Mouse (Mus musculus) c-Kit-positive CD71-negative TER-119-negative erythroid progenitor cells, embryonic 14.5 days (primary cell): ENCODE results near the gene Rab3a.

Source experiments
- DNase-seq: peaks from one replicate; pipeline ENCODE4 v3.0.0-alpha.2; 2013; ENCODE audit warnings: low read depth

Rab3a gene

DNA sequence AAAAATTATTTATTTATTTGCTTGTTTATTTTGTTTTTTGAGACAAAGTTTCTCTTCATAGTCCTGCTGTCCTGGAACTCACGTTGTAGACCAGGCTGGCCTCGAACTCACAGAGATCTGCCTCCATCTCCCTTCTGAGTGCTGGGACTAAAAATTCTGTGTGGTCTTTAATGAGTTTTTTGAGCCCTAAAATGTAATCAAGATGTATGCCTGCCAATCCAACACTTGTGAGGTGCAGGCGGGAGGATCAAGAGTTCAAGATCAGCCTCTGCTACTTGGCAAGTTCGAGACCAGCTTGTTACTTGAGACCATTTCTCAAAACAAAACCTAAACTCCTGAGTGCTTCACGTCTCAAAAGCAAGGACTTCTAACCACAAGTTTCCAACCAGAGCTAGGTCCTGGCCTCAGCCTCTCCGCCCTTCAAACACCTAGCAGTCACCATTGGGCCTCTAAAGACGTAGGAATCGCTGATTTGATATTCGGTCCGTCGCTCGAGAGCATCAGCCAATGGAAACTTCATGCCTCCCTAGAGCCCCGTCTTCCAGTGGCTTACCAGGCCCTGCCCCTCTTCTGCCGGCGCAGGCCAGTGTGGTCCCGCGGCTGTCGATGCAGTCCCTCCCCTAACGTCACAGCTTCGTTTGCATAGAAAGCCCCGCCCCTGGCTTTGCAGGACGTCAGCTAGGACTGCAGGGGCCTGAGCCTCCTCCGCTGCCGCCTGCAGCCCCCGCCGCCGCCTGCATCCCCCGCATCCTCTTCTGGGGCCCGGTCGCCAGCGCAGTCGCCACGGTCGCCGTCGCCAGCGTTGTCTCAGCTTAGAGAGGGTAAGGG lies at the start of gene Rab3a:
Gene Rab3a, plus strand, starts transcription at position 637 of the 828 bp plus-strand sequence.
- DNase-seq = peak; percentile 95

DNA sequence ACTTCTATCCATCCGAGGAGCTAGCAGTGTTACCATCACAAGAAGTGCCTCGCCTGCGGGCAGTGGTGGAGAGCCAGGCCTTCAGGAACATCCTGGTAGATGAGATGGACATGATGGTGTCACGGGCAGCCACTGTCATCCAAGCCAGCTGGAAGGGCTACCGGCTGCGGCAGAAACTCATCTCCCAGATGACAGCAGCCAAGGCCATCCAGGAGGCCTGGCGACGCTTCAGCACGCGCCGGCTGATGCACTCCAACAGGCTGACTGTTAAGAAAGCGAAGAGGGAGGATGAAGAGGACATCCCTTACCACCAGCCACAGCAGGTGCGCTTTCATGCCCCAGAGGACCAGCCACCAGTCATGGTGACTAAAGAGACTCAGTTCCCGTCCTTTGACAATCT lies 46.2 kb upstream of the Rab3a start:
- DNase-seq = no peak

DNA sequence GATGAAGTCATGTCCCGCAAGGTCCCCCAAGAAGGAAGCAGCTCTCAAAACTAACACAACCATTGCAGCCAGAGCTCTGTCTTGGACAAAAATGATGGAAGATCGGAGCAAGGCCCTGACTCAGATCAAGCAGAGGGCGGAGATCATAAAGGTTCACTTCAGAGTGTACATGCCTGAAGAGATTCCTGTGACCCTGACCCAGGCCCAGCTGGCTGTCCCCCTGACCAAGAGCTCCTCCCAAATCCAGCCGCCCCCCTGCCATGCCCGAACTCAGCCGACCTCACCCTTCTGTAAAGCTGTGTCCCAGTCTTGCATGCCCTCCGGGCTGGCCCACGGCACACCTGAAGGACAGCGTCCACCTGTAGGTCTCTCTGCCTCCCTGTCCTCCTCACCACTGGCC lies 44.7 kb upstream of the Rab3a start:
- no peak for DNase-seq

DNA sequence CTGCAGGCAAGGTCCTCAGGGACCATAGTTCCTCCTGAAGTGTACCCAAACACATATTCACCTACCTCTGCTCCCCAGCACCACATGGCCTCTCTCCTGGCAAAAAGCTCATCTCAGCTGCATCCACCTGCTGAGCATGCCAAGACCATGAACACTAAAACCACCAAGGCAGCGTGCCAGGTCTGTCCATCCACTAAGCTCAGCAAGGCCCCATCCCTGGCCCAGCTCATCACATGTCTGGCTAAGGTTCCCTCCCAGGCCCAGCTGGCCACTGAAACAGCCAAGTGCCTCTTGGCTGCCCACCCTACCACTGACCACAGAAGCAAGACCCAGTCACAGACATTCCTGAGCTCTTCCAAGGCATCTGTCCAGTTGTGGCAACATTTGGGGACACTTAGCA lies 44.2 kb upstream of the Rab3a start:
- DNase-seq = no peak

DNA sequence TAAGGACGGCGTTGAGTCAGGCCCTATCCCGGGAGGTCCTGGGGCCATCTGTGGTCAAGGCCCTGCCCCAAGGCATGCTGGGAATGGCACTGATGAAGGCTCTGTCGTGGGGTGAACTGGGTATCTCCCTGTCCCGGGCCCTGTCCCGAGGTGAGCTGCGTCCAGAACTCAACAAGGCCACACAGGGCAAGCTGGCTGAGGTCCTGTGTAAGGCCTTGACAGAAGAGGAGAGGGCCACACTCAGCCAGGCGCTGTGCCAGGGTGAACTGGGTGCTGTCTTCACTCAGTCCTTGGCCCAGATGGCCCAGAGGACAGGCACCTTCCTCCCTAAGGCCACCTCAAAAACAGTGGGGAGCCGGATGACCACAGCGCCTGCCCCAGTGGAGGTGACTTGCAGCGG lies 43.4 kb upstream of the Rab3a start:
- no peak for DNase-seq

DNA sequence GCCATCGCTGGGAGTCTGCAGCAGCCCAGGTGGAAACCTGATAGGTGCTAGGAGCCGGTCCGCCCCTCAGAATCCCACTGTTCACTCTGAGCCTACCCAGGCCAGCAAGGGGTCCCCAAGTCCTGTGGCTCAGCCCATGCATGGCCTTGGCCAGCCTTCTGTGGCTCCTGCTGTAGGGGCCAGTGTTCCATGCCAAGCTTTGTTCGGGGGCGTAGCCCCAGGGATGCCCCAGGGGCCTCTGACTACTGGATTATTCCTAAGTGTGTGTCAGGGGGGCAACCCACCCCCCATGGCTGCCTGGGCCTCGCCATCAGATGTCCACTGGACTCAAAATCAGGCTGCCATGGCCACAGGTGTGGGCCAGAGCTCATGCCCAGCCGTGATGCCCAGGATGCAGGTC lies 40.5 kb upstream of the Rab3a start:
- no peak for DNase-seq

DNA sequence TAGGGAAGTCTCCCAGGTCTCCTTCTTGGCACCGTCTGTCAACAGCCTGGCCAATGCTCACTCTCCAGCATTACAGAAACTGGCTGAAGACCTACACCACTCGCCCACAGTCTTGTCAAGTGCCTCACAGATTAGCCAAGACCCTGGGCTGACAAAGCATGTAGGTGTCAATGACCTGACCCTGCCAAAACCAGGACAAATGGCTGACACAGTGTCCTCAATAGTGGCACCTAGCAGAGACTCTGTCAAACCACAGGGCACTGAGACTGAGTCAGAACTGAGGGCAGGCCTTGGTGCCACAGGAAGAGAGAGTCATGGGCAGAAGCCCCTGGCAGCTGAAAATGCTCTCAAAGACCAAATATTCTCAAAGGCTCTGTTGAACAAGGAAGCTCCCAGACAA lies 39.4 kb upstream of the Rab3a start:
- DNase-seq = no peak

DNA sequence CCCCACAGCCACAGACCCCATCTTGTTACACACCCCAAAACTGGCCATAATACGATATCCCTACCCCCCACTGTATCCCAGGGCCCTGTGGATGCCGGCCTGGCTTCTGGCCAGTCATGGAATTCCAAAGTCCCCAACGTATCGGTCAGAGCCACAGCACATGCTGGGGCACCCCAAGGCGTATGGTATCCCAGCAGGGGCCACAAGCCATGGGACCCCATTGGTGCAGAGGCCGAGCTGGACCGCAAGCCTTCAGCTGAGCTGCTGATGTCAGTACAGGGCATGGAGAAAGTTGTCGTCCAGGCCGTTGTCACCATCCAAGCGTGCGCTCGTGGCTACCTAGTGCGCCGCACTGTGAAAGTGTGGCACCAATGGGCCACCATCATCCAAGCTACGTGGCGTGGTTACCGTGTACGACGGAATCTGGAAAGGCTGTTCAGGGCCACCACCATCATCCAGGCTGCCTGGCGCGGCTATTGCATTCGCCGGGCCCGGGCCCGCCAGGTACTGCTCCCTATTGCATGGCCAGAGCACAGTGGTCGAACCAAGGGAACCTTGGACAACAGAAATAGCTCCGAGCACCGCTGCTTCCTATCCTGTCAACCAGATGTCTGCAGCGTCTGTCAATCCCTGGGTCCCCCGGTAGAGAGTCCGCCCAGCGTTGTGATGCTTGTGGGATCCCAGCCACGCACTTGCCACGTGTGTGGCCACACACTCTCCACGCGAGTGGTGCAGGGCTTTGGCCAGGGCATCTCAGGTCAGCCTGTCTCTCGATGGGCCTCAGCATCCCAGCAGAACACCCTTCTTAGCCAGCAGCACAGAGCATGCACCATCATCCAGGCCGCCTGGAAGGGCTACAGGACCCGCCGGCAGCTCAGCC lies 37.7 kb upstream of the Rab3a start:
- DNase-seq = no peak

DNA sequence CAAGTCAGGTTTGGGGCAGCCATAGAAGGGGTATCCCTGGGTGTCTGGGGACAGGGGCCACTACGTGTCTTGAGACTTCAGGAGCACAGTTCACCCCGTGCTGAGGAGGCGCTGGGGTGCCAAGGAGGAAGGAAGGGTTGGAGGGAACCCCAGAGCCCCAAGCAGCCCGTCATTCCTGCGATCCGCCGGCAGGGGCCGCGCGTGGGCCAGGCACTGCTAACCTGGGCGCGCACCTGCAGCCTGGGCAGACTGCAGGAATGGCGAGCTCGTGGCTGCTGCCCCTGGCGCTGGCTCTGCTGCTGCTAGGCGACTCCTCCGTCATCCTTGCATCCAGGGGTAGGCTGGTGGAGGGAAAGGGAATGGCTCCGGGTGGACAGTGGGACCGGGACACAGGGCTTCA lies 36.2 kb upstream of the Rab3a start, which contains the start of gene Gm3336:
Gene Gm3336, plus strand, starts transcription at position 247 of the 400 bp plus-strand sequence.
- DNase-seq = no peak

DNA sequence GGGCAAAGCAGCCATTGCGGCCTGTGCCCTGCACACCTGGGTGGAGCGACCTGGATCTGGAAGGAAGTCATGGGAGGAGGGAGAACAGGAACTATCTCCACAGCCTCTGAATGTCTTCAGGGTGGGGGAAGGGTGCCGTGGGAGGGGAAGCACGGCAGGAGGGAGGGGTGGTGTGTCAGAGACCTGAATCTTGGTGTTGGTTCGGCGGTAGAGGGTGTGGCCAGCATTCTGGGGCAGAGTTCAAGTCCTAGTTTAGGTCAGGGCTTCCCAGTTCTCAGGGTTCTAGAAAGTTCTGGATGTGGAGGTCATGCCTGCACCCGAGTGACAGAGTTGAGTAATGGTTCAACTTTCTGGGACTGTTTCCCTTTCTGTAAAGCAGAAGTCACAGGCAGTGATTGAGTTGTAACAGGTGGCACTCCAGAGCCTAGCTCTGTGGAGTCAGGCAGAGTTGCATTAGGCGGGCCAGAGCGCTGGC lies 34.6 kb upstream of the Rab3a start:
- DNase-seq = no peak

DNA sequence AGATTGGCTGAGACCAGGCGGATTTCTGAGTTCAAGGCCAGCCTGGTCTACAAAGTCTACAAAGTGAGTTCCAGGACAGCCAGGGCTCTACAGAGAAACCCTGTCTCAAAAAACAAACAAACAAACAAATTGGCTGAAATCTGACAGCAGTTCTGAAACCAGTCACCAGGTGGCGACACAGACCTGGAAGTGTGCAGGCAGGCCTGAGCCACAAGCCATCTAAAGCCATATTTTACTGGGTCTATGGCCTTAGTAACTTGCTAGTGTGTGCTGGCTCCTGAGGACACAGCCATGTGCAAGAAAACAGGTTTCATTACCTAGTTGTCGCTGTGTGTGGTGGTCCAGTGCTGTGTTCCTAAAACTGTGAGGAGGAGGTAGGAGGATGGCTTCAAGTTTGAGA lies 33.7 kb upstream of the Rab3a start:
- DNase-seq = no peak

DNA sequence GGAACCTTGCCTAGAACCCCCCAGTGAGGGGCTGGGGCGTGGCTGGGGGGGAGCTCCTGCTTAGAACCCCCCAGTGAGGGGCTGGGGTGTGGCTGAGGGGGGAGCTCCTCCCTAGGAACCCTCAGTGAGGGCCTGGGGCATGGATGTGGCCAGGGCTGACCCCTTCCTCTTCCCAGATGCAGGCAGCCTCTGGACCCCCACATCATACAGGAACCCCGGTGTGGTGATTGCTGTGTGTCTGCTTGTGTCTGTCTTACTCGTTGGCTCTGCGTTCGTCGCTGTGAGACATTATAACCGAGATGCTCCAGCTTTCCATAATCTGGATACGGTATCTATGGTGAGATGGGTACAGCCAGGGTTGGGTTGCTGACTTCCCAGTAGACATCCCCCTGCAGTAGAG lies 32.9 kb upstream of the Rab3a start:
- DNase-seq = no peak

DNA sequence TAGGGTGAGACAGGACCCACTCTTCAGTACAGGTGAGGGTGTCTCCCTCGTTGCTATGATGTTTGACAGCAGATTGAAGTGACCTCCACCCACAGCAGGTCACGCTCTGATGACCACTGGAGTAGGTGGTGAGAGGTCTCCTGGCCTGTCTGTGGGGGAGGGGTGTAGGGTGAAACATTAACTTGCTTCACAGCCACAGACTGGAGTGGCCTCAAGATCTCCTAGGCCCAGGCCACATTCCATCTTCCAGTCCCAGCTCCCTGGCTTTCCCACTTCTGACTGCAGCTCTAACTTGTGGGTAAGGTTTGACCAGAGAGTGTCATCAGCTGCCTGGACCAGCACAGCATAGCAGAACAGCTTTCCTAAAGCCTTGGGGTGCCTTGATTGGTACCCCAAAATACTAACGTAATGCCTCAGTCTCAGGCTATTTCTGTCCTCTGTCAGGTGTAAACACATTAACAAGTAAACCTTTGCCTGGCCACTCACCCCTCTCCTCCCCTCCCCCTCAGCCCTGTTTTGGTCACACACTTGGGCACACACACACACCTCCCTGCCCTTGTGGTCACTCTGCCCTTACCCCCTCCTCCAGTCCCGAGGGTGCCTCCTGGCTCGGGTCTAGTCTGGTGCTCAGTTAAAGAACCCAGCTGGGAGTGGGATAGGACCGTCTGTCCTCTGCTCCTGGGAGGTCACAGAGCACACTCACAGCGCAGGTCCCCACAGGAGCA lies 30.8 kb upstream of the Rab3a start, which contains the start of gene Pde4c:
Gene Pde4c, plus strand, starts transcription at position 235 of the 725 bp plus-strand sequence.
- DNase-seq = no peak

DNA sequence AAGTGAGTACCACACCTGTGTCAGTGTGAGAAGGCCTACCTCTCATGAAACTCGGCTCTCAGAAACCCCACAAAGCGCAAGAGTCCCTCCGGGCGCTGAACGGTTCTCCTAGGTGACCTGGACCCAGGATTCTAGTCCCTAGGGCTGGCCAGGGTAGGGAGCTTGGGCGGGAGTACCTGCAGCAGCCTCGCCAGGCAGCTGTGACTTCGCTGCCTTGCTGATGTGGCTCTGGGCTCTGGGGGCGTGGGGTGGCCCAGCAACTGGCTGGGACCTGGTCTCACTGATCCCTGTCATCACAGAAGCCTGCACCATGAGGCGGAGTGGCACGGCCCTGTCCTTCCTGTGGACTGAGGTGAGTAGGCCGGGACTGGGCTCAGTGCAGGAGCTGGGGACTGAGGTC lies 30.3 kb upstream of the Rab3a start:
- DNase-seq = no peak

DNA sequence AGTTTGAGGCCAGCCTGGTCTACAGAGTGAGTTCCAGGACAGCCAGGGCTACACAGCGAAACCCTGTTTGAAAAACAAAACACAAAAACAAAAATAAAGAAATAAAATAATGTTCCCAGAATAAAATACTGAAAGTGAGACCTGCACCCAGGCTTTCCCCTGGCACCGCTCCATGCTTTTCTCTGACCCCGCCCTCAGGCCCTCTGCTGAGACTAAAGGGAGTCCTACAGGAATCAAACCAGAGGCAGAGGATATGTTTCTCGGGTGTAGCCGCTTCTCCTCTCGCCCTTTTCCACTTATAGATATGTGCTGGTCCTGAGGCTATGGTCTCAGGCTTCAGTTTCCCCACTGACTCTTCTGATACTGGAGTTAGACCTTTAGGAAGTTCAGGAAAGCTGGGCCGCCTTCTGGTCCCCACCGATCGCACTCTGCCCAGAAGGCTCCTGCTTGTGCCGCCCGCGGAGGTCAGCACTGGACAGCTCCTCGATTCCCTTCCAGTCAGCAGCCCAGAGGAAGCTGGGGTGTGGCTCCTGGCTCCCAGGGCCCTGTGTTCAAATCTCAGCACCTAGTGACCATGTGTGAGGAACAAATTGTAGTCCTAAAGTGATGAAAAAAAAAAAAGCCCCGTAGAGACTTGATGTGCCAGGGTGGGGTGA lies 28.6 kb upstream of the Rab3a start:
- DNase-seq = no peak

DNA sequence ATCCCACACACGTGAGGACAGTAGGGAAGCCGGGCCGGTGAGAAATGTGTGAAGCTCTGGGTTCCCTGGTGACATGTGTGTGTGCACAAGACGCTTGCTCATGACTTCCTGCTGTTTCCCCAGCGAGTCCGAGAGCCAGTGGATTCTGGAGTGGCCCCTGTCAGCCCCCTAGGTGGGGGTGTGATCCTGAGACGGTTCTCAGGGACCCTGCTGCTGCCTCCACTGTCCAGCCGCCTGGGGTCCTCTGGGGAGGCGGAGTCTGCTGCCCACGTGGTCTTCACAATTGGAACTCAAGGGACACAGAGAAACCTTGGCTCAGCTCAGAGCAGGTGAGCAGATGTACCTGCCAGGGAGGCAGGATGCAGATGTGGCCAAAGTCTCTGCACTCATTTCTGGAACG lies 27.8 kb upstream of the Rab3a start:
- no peak for DNase-seq

DNA sequence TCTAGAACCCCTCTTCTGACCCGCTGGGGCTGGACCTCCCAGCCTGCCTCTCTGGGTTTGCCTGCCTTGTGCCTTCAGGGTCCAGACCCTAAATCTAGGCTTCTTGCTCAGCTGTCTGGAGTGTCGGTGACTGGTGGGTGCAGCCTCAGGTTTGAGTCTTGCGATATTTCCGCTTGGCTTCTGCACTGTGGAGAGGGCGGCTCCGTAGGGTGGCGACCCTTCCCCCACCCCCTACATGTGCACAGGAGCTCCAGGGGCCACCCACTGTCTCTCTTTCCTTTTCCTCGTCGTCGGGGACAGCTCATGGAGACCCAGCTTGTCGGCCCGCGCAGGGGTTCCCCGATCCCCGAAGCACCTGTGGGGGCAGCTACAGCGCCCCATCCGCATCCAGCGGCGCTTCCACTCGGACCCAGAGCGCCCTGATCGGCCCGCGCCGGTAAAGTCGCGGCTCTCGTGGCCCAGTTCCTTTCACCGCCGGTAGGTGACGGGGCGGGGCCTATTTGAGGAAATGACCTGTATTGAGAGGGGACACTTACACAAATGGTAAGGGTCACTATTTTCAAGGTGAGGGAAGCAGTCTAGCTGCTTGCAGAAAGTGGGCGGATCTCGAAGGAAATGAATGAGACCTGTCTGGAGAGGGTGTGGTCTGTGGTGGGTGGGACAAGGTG lies 24.5 kb upstream of the Rab3a start:
- DNase-seq = no peak

DNA sequence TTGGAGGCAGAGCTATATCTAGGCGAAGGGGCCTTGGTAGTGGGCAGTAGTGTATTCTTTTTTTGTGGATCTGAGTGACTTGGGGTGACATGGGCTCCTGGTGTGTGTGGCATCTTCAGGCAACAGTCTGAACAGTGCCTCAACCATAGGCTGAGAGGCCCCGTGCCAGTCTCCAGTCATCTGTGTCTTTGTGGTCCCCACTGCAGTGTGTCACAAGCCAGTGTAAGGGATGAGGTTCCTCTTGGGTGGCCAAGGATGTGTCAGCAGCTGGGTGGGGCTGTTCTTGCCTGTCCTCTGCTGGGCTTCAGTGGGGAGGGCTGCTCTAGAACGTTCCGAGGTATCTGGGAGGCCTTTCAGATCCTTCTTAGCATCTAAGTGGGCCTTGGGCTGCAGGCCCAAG lies 23.5 kb upstream of the Rab3a start:
- DNase-seq = no peak

DNA sequence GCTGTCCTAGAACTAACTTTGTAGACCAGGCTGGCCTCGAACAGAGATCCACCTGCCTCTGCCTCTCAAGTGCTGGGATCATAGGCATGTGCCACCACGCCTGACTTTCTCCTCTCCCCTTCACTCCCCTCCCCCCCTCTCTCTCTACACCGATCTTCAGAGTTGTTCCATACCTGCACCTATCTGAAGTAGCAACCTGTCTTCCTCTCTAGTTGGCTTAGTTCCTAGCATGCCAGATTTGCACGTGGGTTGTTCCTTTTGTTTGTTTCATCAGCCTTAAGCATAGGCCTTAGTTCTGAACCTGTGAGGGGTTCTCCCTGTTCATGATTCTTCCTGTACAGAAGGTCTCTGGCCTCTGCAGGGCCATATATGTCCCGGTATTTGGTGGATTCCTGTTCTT lies 16.8 kb upstream of the Rab3a start:
- DNase-seq = no peak

DNA sequence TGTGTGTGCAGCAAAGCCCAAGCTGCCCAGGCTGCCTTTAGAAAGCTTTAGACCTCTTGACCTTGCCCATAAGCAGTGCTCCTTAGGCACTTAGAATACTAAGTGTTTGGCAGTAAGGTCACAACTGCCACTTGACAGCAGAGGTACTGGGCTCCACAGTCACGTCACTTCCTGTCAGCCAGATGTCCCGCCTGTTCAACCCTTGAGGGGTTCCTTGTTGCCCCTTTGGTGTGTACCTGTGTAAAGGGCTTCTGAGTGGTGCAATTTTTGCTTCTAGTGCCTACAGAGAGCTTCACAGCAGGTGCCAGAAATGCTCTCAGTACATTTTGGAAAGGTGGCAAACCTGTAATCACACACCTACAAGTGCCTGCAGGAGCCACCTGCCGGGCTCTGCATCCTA lies 16.3 kb upstream of the Rab3a start:
- no peak for DNase-seq

DNA sequence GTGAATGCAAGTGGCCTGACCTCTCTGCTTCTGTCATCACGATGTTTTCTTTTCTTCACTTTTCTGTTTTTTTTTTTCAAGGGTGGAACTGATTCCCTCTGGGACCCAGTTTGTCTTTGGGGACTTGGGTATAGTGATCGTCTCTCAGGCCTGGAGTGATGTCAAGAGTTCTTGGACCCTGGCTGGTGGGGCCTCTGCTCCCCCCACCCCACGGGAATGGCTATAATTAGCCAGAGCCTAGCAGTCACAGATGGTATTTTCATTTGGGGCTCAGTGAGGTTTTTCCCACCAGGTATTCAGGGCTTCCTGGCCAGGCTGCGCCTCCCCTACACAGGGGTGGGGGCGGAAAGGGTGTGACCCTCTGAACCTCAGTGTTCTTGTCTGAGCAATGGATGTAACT lies 12.8 kb upstream of the Rab3a start:
- no peak for DNase-seq
